Mouse (Mus musculus) bone marrow macrophage, adult 2 months (primary cell): ENCODE measurements at regions not wholly inside any gene's neighbourhood (a gene's known extent, or its start where the extent isn't known, plus 50 kb on each side); places are given as distances from the start of the nearest gene placed in this dataset.
"Not testable (repeated sequence)": the region's sequence is repeated elsewhere in the genome, so short reads cannot be mapped to it uniquely, and the experiment has no call there.

Experiments used
- H3K27ac ChIP-seq: 2 replicates; pipeline ENCODE4 v1.5.1; 2012; ENCODE audit warnings: low read depth, low read length; ENCODE audit not compliant: insufficient read depth
- H3K4me1 ChIP-seq: 2 replicates; pipeline ENCODE4 v1.6.1; 2012; ENCODE audit warnings: low read length; ENCODE audit not compliant: control insufficient read depth, insufficient read depth
- H3K4me3 ChIP-seq: 2 replicates; pipeline ENCODE4 v1.5.1; 2012; ENCODE audit warnings: mild to moderate bottlenecking, low read length, moderate library complexity; ENCODE audit not compliant: insufficient read depth
- CTCF ChIP-seq: IDR thresholded peaks from 2 replicates; pipeline ENCODE4 v1.5.1; 2012; ENCODE audit warnings: low read depth, mild to moderate bottlenecking, low read length, moderate library complexity
- POLR2A ChIP-seq: IDR thresholded peaks from 2 replicates; pipeline ENCODE4 v1.6.1; 2012; ENCODE audit warnings: mild to moderate bottlenecking, low read depth, low read length, borderline replicate concordance

- Histone ChIP-seq H3K27ac (no peak overlapping the region), H3K4me3 (no peak overlapping the region), H3K4me1 (no peaks in the 10 kb centered on the region)
- no peak for TF ChIP-seq CTCF
- TF ChIP-seq POLR2A = no peak
Measured at GRCm38 (mm10) chr15:41977196-41977595, 1843.0 kb downstream of the 9330182O14Rik start.

- H3K4me3 ChIP-seq = no peak overlapping the region
- no peaks in the 10 kb centered on the region for H3K4me1 ChIP-seq
- H3K27ac ChIP-seq = no peak overlapping the region
- TF ChIP-seq CTCF (no peak), POLR2A (no peak)
Measured at GRCm38 (mm10) chr15:41977649-41978231, 1843.6 kb downstream of the 9330182O14Rik start.

GRCm38 (mm10) chr15:41983261-41983660 lies 1849.1 kb downstream of the 9330182O14Rik start:
- Histone ChIP-seq H3K27ac (no peak overlapping the region), H3K4me1 (no peaks in the 10 kb centered on the region), H3K4me3 (no peak overlapping the region)
- TF ChIP-seq CTCF = no peak
- no peak for TF ChIP-seq POLR2A

GRCm38 (mm10) chr15:41984267-41984666 lies 1850.1 kb downstream of the 9330182O14Rik start:
- Histone ChIP-seq H3K27ac (no peak overlapping the region), H3K4me3 (no peak overlapping the region), H3K4me1 (no peaks in the 10 kb centered on the region)
- TF ChIP-seq CTCF (no peak), POLR2A (no peak)

- no peaks in the 10 kb centered on the region for H3K4me1 ChIP-seq
- H3K27ac ChIP-seq = no peak overlapping the region
- no peak for TF ChIP-seq POLR2A
- TF ChIP-seq CTCF = no peak
- H3K4me3 ChIP-seq = no peak overlapping the region
Measured at GRCm38 (mm10) chr15:41986264-41986663, 1852.1 kb downstream of the 9330182O14Rik start.

- TF ChIP-seq POLR2A (no peak), CTCF (no peak)
- H3K27ac ChIP-seq = no peak overlapping the region
- no peak overlapping the region for H3K4me3 ChIP-seq
- no peaks in the 10 kb centered on the region for H3K4me1 ChIP-seq
Measured at GRCm38 (mm10) chr15:41989065-41989464, 1854.9 kb downstream of the 9330182O14Rik start.

GRCm38 (mm10) chr15:41991816-41992215 lies 1857.7 kb downstream of the 9330182O14Rik start:
- H3K4me1 ChIP-seq = no peaks in the 10 kb centered on the region
- TF ChIP-seq POLR2A (no peak), CTCF (no peak)
- H3K4me3 ChIP-seq = no peak overlapping the region
- H3K27ac ChIP-seq = no peak overlapping the region

GRCm38 (mm10) chr15:42032286-42032685 lies 1898.1 kb downstream of the 9330182O14Rik start:
- not testable (repeated sequence) for H3K4me1 ChIP-seq, H3K27ac ChIP-seq, H3K4me3 ChIP-seq

GRCm38 (mm10) chr15:42047088-42047976 lies 1913.2 kb downstream of the 9330182O14Rik start:
- Histone ChIP-seq H3K4me3 (no peak overlapping the region), H3K4me1 (no peaks in the 10 kb centered on the region), H3K27ac (no peak overlapping the region)
- TF ChIP-seq CTCF = no peak
- TF ChIP-seq POLR2A = no peak

- TF ChIP-seq POLR2A (no peak), CTCF (no peak)
- H3K27ac ChIP-seq = no peak overlapping the region
- no peaks in the 10 kb centered on the region for H3K4me1 ChIP-seq
- H3K4me3 ChIP-seq = no peak overlapping the region
Measured at GRCm38 (mm10) chr15:42056772-42057171, 1922.6 kb downstream of the 9330182O14Rik start.
